Comparison of ENCODE assay signal across 7 mouse cellular contexts in the genomic region with DNA sequence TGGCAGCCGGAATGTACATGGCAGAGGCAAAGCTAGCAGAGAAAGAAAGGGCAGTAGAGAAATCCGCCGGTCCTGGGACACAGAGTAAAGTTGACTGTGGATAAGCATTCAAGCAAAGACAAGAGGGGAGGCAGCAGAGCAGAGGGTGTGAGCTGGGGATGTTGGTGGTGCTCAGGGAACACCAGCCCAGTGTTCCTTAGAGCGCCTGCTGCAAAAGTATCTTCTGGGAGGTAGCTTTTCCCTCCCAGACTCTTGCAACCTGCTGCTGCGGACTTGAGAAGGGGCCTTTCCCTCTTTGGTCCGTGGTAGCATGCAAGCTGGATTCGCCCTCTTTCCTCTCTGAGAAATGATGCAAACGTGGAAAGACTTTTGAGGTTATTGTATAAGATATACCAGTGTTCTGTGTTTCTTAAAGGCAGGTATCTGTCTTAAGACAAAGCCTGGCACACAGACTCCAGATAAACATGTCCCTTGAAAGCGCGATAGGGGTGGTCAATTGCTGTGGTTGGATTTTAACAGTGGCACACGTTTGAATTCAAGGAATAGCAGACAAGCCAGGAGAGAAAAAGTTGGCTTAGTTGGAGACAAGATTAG. TPM values are rescaled to one million over a fixed set of nuclear protein-coding genes. Genes with fewer than 3 reads are reported as not detected.
DNase-seq lines count a peak whose midpoint lies in the region; ATAC-seq lines count a peak whose summit lies in the region.

No protein-coding gene starts in this region.

- ATAC-seq in lung, embryonic 15.5 days (ENCODE audit: borderline replicate concordance, extremely low read depth, low FRiP score, low TSS enrichment): no peak
- no peak for ATAC-seq in limb, embryonic 13.5 days (ENCODE audit: low FRiP score, low read depth)
- 0 out of 2 replicates have a peak, but pooled peaks have one; percentile 2 for ATAC-seq in stomach, embryonic 15.5 days (ENCODE audit: insufficient read depth, low FRiP score, low read depth)

- peak overlapping the region; percentile 75 for H3K4me2 ChIP-seq in lung, embryonic 15.5 days
- peak overlapping the region; percentile 80 for H3K4me2 ChIP-seq in limb, embryonic 13.5 days (replicated peaks)
- H3K4me2 ChIP-seq in stomach, embryonic 15.5 days: peak overlapping the region; percentile 76

- no peak overlapping the region for H3K27ac ChIP-seq in lung, embryonic 15.5 days
- peak overlapping the region; percentile 79 for H3K27ac ChIP-seq in limb, embryonic 13.5 days
- H3K27ac ChIP-seq in stomach, embryonic 15.5 days: 0 out of 2 replicates have a peak overlapping the region, but pooled peaks have one; percentile 36

- H3K4me3 ChIP-seq in lung, embryonic 15.5 days: peak overlapping the region; percentile 63
- H3K4me3 ChIP-seq in limb, embryonic 13.5 days: peak overlapping the region; percentile 71
- peak overlapping the region; percentile 69 for H3K4me3 ChIP-seq in stomach, embryonic 15.5 days (replicated peaks)

- 0 out of 2 replicates have a peak, but pooled peaks cover 4% of the 10 kb centered on the region for H3K27me3 ChIP-seq in lung, embryonic 15.5 days
- H3K27me3 ChIP-seq in limb, embryonic 13.5 days: no peaks in the 10 kb centered on the region
- no peaks in the 10 kb centered on the region for H3K27me3 ChIP-seq in stomach, embryonic 15.5 days (replicated peaks)

- peak overlapping the region; percentile 70 for H3K9ac ChIP-seq in lung, embryonic 15.5 days
- peak overlapping the region; percentile 82 for H3K9ac ChIP-seq in limb, embryonic 13.5 days
- H3K9ac ChIP-seq in stomach, embryonic 15.5 days: peak overlapping the region; percentile 54; the same call in 1 of the 2 replicates

- DNase-seq in lung, adult 18-20 months: no peak
- DNase-seq in fibroblast of lung, adult 2 months (ENCODE audit: low read depth): peak; percentile 3
- no peak for DNase-seq in spleen, postnatal 36 days (ENCODE audit: low spot score in 2 of 2)
- no peak for DNase-seq in layer of hippocampus, postnatal 14 days (ENCODE audit: low spot score in 2 of 2)

- 30% methylated on average over 11 of the region's 11 CpGs for WGBS in lung, embryonic 15.5 days
- WGBS in limb, embryonic 13.5 days: 43% methylated on average over 11 of the region's 11 CpGs
- 35% methylated on average over 11 of the region's 11 CpGs for WGBS in stomach, embryonic 15.5 days

- H3K9me3 ChIP-seq in lung, embryonic 15.5 days: no peaks in the 10 kb centered on the region
- H3K9me3 ChIP-seq in limb, embryonic 13.5 days: no peaks in the 10 kb centered on the region
- no peaks in the 10 kb centered on the region for H3K9me3 ChIP-seq in stomach, embryonic 15.5 days

- 0 out of 2 replicates have a peak, but pooled peaks cover 4% of the 10 kb centered on the region for H3K36me3 ChIP-seq in lung, embryonic 15.5 days
- H3K36me3 ChIP-seq in limb, embryonic 13.5 days: peaks cover 11% of the 10 kb centered on the region
- H3K36me3 ChIP-seq in stomach, embryonic 15.5 days: 0 out of 2 replicates have a peak, but pooled peaks cover 9% of the 10 kb centered on the region

- H3K4me1 ChIP-seq in lung, embryonic 15.5 days: peaks cover 6% of the 10 kb centered on the region; the same call in 1 of the 2 replicates
- H3K4me1 ChIP-seq in limb, embryonic 13.5 days: peaks cover 22% of the 10 kb centered on the region
- peaks cover 12% of the 10 kb centered on the region; the same call in 1 of the 2 replicates for H3K4me1 ChIP-seq in stomach, embryonic 15.5 days

RNA-seq across cellular contexts. Expression of gene Senp1, which starts 14.3 kb away (rescaled TPM):
- polyA plus RNA-seq in lung, embryonic 15.5 days (2015; fragmentation: Nextera tagmentation; extraction: Ambion mirVana): 29.4 and 32.0 TPM in 2 replicates
- 37.0 and 38.8 TPM in 2 replicates for polyA plus RNA-seq in limb, embryonic 13.5 days (2015; fragmentation: Nextera tagmentation; extraction: Ambion mirVana)
- 27.9 and 29.0 TPM in 2 replicates for polyA plus RNA-seq in stomach, embryonic 15.5 days (2015; fragmentation: Nextera tagmentation; extraction: Ambion mirVana)
- total RNA-seq in layer of hippocampus, postnatal 14 days (2021): 10 to 100 TPM; 13.5 to 13.7 TPM

RNA-seq across cellular contexts. Expression of gene Pfkm, which starts 15.4 kb away (rescaled TPM):
- polyA plus RNA-seq in lung, embryonic 15.5 days (2015; fragmentation: Nextera tagmentation; extraction: Ambion mirVana): 26.9 and 31.2 TPM in 2 replicates
- polyA plus RNA-seq in limb, embryonic 13.5 days (2015; fragmentation: Nextera tagmentation; extraction: Ambion mirVana): 56.0 and 56.7 TPM in 2 replicates
- 28.3 and 31.0 TPM in 2 replicates for polyA plus RNA-seq in stomach, embryonic 15.5 days (2015; fragmentation: Nextera tagmentation; extraction: Ambion mirVana)
- 100 to 1,000 TPM; 309 to 311 TPM for total RNA-seq in layer of hippocampus, postnatal 14 days (2021)

RNA-seq across cellular contexts. Expression of gene Asb8, which starts 57.6 kb away (rescaled TPM):
- 43.6 and 44.4 TPM in 2 replicates for polyA plus RNA-seq in lung, embryonic 15.5 days (2015; fragmentation: Nextera tagmentation; extraction: Ambion mirVana)
- polyA plus RNA-seq in limb, embryonic 13.5 days (2015; fragmentation: Nextera tagmentation; extraction: Ambion mirVana): 50.7 and 51.0 TPM in 2 replicates
- 42.8 and 43.7 TPM in 2 replicates for polyA plus RNA-seq in stomach, embryonic 15.5 days (2015; fragmentation: Nextera tagmentation; extraction: Ambion mirVana)
- 10 to 100 TPM; 45.0 to 45.6 TPM for total RNA-seq in layer of hippocampus, postnatal 14 days (2021)

RNA-seq across cellular contexts. Expression of gene Ccdc184, which starts 59.2 kb away (rescaled TPM):
- polyA plus RNA-seq in lung, embryonic 15.5 days (2015; fragmentation: Nextera tagmentation; extraction: Ambion mirVana): 0.07 and 0.15 TPM in 2 replicates
- polyA plus RNA-seq in limb, embryonic 13.5 days (2015; fragmentation: Nextera tagmentation; extraction: Ambion mirVana): 0.48 and 0.60 TPM in 2 replicates
- 1.6 and 2.0 TPM in 2 replicates for polyA plus RNA-seq in stomach, embryonic 15.5 days (2015; fragmentation: Nextera tagmentation; extraction: Ambion mirVana)
- total RNA-seq in layer of hippocampus, postnatal 14 days (2021): 10 to 100 TPM; 18.2 to 18.7 TPM
